Mouse (Mus musculus) thymus, adult 2 months (tissue): ENCODE data around the gene 1110065P20Rik.

Source experiments
- CTCF ChIP-seq: fragments of 200-500 bp; IDR thresholded peaks from 2 replicates; pipeline ENCODE4 v1.5.1; 2012; ENCODE audit warnings: mild to moderate bottlenecking, control low read depth, low read length, moderate library complexity, borderline replicate concordance; ENCODE audit not compliant: control insufficient read depth, poor library complexity, insufficient read depth; ENCODE audit errors: extremely low read depth
- POLR2A ChIP-seq: fragments of 200-500 bp; IDR thresholded peaks from 2 replicates; pipeline ENCODE4 v1.6.1; 2012; ENCODE audit warnings: mild to moderate bottlenecking, low read length, control low read depth, moderate library complexity; ENCODE audit not compliant: control insufficient read depth, poor library complexity, insufficient read depth; ENCODE audit errors: extremely low read depth

GRCm38 (mm10) chr4:124850261-124850913 is 609 bp downstream of the 1110065P20Rik start, which contains the start of gene Yrdc:
- TF ChIP-seq CTCF (peak; percentile 53; the same call in 1 of the 2 replicates), POLR2A (peak; percentile 81)
